Mouse (Mus musculus) embryonic fibroblast, embryonic 13.5 days (primary cell): ENCODE measurements around the gene Gm20422. TPM values are rescaled to one million over a fixed set of nuclear protein-coding genes. Genes with fewer than 3 reads are reported as not detected.
A peak's percentile ranks its signal among the peaks of the same experiment; 100 is the strongest.

Experiments
- H3K27ac ChIP-seq: 2 replicates; pipeline ENCODE4 v1.5.1; 2012; ENCODE audit warnings: low read length, control low read depth, inconsistent platforms; ENCODE audit not compliant: insufficient read depth
- H3K4me1 ChIP-seq: 2 replicates; pipeline ENCODE4 v1.6.1; 2011; ENCODE audit warnings: low read length; ENCODE audit not compliant: control insufficient read depth, insufficient read depth
- H3K4me3 ChIP-seq: 2 replicates; pipeline ENCODE4 v1.5.1; 2011; ENCODE audit warnings: mild to moderate bottlenecking, control low read depth, low read length; ENCODE audit not compliant: insufficient read depth
- CTCF ChIP-seq: IDR thresholded peaks from 2 replicates; pipeline ENCODE4 v1.5.1; 2011; ENCODE audit warnings: mild to moderate bottlenecking, control low read depth, low read length, moderate library complexity, borderline replicate concordance; ENCODE audit not compliant: insufficient read depth
- POLR2A ChIP-seq: IDR thresholded peaks from 2 replicates; pipeline ENCODE4 v1.6.1; 2011; ENCODE audit warnings: low read depth, mild to moderate bottlenecking, control low read depth, low read length, moderate library complexity
- polyA plus RNA-seq: library from polyadenylated mRNA; stranded (reverse); fragments of >200 nt; gene quantifications from 2 replicates; pipeline ENCODE4 v1.2.4, GENCODE M21; 2011; ENCODE audit warnings: low read depth; ENCODE audit not compliant: missing spikeins, insufficient read length

Gene Gm20422
- polyA plus RNA-seq: 0.90 and 1.3 TPM in 2 replicates

- TF ChIP-seq CTCF: no peak
- TF ChIP-seq POLR2A: peak; percentile 93
- peak within 1 kb of the TSS; percentile 83 for H3K4me3 ChIP-seq
- peak within 1 kb of the TSS; percentile 100 for H3K27ac ChIP-seq
- H3K4me1 ChIP-seq: 0 out of 2 replicates have a peak, but pooled peaks cover 3% of the 10 kb centered on the region
These were observed at the start of gene Gm20422 for GRCm38 (mm10) chr8:69774503-69775148. Gene Gm20422 (minus strand): TSS chr8:69774886.

- TF ChIP-seq POLR2A (peak; percentile 67), CTCF (no peak)
- Histone ChIP-seq H3K4me1 (no peaks in the 10 kb centered on the region; the same call in 1 of the 2 replicates), H3K27ac (no peak within 1 kb of the TSS; the same call in 1 of the 2 replicates), H3K4me3 (peak within 1 kb of the TSS; percentile 59)
These were observed 47.9 kb upstream of the Gm20422 start, which contains the start of gene Lpar2 for GRCm38 (mm10) chr8:69822386-69823191. Gene Lpar2 (plus strand): TSS chr8:69822429.

GRCm38 (mm10) chr8:69821971-69822385, 47.3 kb upstream of the Gm20422 start:
- peak; percentile 48 for TF ChIP-seq POLR2A
- TF ChIP-seq CTCF: no peak
- no peak overlapping the region for H3K27ac ChIP-seq
- H3K4me1 ChIP-seq: no peaks in the 10 kb centered on the region; the same call in 1 of the 2 replicates
- peak overlapping the region; percentile 25 for H3K4me3 ChIP-seq

- Histone ChIP-seq H3K4me1 (no peaks in the 10 kb centered on the region; the same call in 1 of the 2 replicates), H3K27ac (no peak overlapping the region), H3K4me3 (no peak overlapping the region)
- no peak for TF ChIP-seq POLR2A
- no peak for TF ChIP-seq CTCF
These were observed 45.8 kb upstream of the Gm20422 start for GRCm38 (mm10) chr8:69820466-69820865.

- TF ChIP-seq POLR2A: no peak
- TF ChIP-seq CTCF: no peak
- Histone ChIP-seq H3K4me1 (no peaks in the 10 kb centered on the region), H3K4me3 (no peak overlapping the region), H3K27ac (no peak overlapping the region)
These were observed 40.7 kb upstream of the Gm20422 start for GRCm38 (mm10) chr8:69815396-69815795.

GRCm38 (mm10) chr8:69814881-69815280, 40.2 kb upstream of the Gm20422 start:
- TF ChIP-seq CTCF (no peak), POLR2A (no peak)
- Histone ChIP-seq H3K4me3 (no peak overlapping the region), H3K27ac (no peak overlapping the region), H3K4me1 (no peaks in the 10 kb centered on the region)

GRCm38 (mm10) chr8:69809820-69810219, 35.1 kb upstream of the Gm20422 start:
- TF ChIP-seq CTCF (no peak), POLR2A (no peak)
- Histone ChIP-seq H3K27ac (no peak overlapping the region), H3K4me3 (no peak overlapping the region), H3K4me1 (no peaks in the 10 kb centered on the region)

- Histone ChIP-seq H3K4me1 (no peaks in the 10 kb centered on the region), H3K27ac (no peak overlapping the region), H3K4me3 (peak overlapping the region; percentile 67)
- no peak for TF ChIP-seq POLR2A
- TF ChIP-seq CTCF: no peak
These were observed 34.2 kb upstream of the Gm20422 start for GRCm38 (mm10) chr8:69808864-69809403.

GRCm38 (mm10) chr8:69808094-69808863, 33.6 kb upstream of the Gm20422 start, which contains the start of gene Gmip:
Gene Gmip (plus strand): TSS chr8:69808679.
- TF ChIP-seq CTCF: no peak
- TF ChIP-seq POLR2A: peak; percentile 64
- Histone ChIP-seq H3K27ac (0 out of 2 replicates have a peak within 1 kb of the TSS, but pooled peaks have one; percentile 17), H3K4me1 (no peaks in the 10 kb centered on the region), H3K4me3 (peak within 1 kb of the TSS; percentile 67)

- Histone ChIP-seq H3K27ac (no peak overlapping the region), H3K4me1 (no peaks in the 10 kb centered on the region), H3K4me3 (no peak overlapping the region)
- TF ChIP-seq POLR2A (no peak), CTCF (no peak)
These were observed 32.5 kb upstream of the Gm20422 start for GRCm38 (mm10) chr8:69807236-69807635.
